Mouse (Mus musculus) limb, embryonic 11.5 days (tissue): ENCODE results near the gene Tbr1. TPM values are rescaled to one million over a fixed set of nuclear protein-coding genes. Genes with fewer than 3 reads are reported as not detected.

Experiments used
- ATAC-seq: fragments of 200-750 bp; cut with Nextera tagmentation; 2 replicates; pipeline ENCODE4 v1.8.0; 2017; ENCODE audit warnings: low read depth; ENCODE audit not compliant: insufficient number of reproducible peaks, low FRiP score, low TSS enrichment
- DNase-seq: peaks from one replicate; pipeline ENCODE4 v3.0.0-alpha.2; 2015; ENCODE audit warnings: low spot score
- H3K27ac ChIP-seq: fragments of 300-500 bp; sonication (generic); replicated peaks from 2 replicates; pipeline ENCODE4 v1.5.1; 2014; ENCODE audit warnings: low read depth, mild to moderate bottlenecking, low read length
- H3K27me3 ChIP-seq: fragments of 300-500 bp; sonication (generic); 2 replicates; pipeline ENCODE4 v1.6.1; 2014; ENCODE audit warnings: mild to moderate bottlenecking, low read length, mixed read lengths; ENCODE audit not compliant: control insufficient read depth, insufficient read depth
- H3K36me3 ChIP-seq: fragments of 300-500 bp; sonication (generic); 2 replicates; pipeline ENCODE4 v1.6.1; 2014; ENCODE audit warnings: mild to moderate bottlenecking, low read length, moderate library complexity, mixed read lengths; ENCODE audit not compliant: control insufficient read depth, insufficient read depth
- H3K4me1 ChIP-seq: fragments of 300-500 bp; sonication (generic); 2 replicates; pipeline ENCODE4 v1.6.1; 2014; ENCODE audit warnings: low read length, mixed read lengths; ENCODE audit not compliant: control insufficient read depth, insufficient read depth
- H3K4me2 ChIP-seq: fragments of 300-500 bp; sonication (generic); 2 replicates; pipeline ENCODE4 v1.6.1; 2014; ENCODE audit warnings: low read depth, mild to moderate bottlenecking, moderate library complexity; ENCODE audit not compliant: severe bottlenecking
- H3K4me3 ChIP-seq: fragments of 300-500 bp; sonication (generic); 2 replicates; pipeline ENCODE4 v1.5.1; 2014; ENCODE audit warnings: low read depth, low read length
- H3K9ac ChIP-seq: fragments of 300-500 bp; sonication (generic); 2 replicates; pipeline ENCODE4 v1.6.1; 2014; ENCODE audit warnings: mild to moderate bottlenecking, low read length
- H3K9me3 ChIP-seq: fragments of 300-500 bp; sonication (generic); 2 replicates; pipeline ENCODE4 v1.6.1; 2016; ENCODE audit warnings: low read length; ENCODE audit not compliant: control insufficient read depth
- WGBS: fragments of 180-500 bp; shearing (Covaris S2); extraction: QIAGEN DNeasy Blood & Tissue Kit; methylation state at CpG from one replicate; pipeline ENCODE4 v1.1.7; 2014; 5-methylcytosine and 5-hydroxymethylcytosine counted together
- polyA plus RNA-seq: library from polyadenylated mRNA; unstranded; fragments of >200 nt; fragmentation: Nextera tagmentation; extraction: Ambion mirVana; gene quantifications from 2 replicates; pipeline ENCODE4 v1.2.1, GENCODE M21; 2014

Gene Tbr1
- polyA plus RNA-seq, 1 experiment from 2014 or later = 0.08 TPM

DNA sequence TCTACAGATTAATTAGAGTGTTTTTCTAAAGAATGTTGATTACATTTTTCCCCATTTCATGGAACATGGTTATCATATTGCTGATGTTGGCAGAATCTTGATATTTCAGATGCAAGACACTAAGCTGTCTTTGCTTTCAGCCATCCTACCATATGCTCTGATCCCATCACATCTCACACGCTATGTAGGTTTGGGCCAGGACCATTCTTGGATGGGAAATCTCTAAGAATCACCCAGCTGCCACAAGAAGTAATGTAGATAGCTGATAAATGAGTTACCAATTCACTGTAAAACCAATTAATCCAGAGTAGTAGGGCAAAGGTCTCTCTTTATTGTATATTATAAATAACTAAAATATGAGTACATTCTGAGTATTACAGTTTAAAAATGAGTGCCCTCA is 4.7 kb upstream of the Tbr1 start:
- WGBS = 92% methylated on average over 1 of the region's 1 CpGs
- 0 out of 2 replicates have a peak, but pooled peaks cover 4% of the 10 kb centered on the region for H3K27me3 ChIP-seq
- no peaks in the 10 kb centered on the region for H3K36me3 ChIP-seq
- H3K27ac ChIP-seq = no peak overlapping the region
- DNase-seq (no peak), ATAC-seq (no peak)
- H3K9me3 ChIP-seq = no peaks in the 10 kb centered on the region
- H3K9ac ChIP-seq = no peak overlapping the region
- no peak overlapping the region for H3K4me3 ChIP-seq
- H3K4me1 ChIP-seq = peaks cover 6% of the 10 kb centered on the region
- H3K4me2 ChIP-seq = no peak overlapping the region

DNA sequence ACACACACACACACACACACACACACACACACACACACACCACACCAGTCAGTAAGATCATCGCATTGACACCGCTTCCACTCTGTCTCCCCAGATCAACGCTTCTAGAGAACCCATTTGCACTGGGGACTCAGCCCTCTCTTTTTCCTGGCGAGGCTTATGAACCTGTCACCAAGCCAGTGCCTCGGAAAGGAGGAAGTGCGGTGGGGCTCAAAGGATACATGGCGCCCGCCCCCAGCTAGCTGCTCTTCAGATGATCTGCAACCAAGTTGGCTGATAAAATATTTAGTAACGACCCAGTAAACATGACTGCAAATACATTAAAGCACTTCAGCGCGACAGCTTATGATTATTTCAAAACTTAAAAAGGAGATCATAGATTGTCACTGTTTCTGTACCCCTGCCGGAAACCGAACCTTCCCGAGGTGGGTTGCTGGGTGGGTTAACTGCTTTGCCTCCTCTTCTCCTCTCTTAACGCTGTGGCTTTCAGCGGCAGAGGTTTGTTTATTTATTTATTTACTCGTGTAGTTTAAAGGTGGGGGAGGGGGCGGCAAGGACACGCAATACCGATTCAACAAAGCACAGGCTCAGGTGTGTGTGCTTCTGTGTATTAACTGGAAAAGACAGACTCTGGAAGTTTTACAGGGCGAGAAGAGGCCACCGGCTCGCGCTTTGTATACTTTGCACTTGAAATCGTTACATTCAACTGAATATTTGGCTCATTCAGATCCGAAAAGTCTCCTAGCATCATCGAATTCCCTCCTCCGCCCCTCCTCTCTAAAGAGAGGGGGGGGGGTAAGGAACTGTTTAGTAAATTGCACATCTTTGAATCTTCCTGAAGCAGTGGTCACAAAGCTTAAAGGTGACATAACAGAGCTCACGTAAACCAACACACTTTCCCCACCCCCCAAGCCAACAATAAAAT is 975 bp downstream of the Tbr1 start:
- peaks cover 32% of the 10 kb centered on the region for H3K27me3 ChIP-seq
- no peak overlapping the region for H3K4me2 ChIP-seq
- DNase-seq (peak; percentile 50), ATAC-seq (no peak)
- no peaks in the 10 kb centered on the region for H3K9me3 ChIP-seq
- no peaks in the 10 kb centered on the region for H3K36me3 ChIP-seq
- 2% methylated on average over 29 of the region's 29 CpGs for WGBS
- no peak overlapping the region for H3K9ac ChIP-seq
- no peak overlapping the region for H3K4me3 ChIP-seq
- H3K27ac ChIP-seq = no peak overlapping the region
- peaks cover 9% of the 10 kb centered on the region for H3K4me1 ChIP-seq

DNA sequence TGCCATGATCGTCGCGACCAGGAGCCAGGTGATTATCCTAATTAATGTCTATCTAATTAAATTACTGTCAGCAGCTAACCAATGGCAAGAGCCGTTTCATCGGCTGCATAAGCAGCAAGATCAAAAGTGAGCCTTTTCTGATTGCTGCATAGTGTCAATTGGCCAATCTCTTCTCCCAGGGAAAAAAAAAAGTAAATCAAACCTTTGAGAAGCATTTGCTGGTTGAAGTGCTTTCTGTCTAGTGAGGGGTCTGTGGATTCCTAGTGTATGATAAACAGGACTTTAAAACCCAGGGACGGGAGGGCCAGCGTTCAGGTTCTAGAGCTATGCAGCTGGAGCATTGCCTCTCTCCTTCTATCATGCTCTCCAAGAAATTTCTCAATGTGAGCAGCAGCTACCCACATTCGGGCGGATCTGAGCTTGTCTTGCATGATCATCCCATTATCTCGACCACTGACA is 1.7 kb downstream of the Tbr1 start:
- H3K4me3 ChIP-seq = no peak overlapping the region
- no peak for DNase-seq
- ATAC-seq = no peak
- no peak overlapping the region for H3K9ac ChIP-seq
- no peaks in the 10 kb centered on the region for H3K9me3 ChIP-seq
- H3K4me1 ChIP-seq = peaks cover 9% of the 10 kb centered on the region
- no peaks in the 10 kb centered on the region for H3K36me3 ChIP-seq
- H3K4me2 ChIP-seq = no peak overlapping the region
- H3K27ac ChIP-seq = no peak overlapping the region
- WGBS = under 1% methylated on average over 10 of the region's 10 CpGs
- H3K27me3 ChIP-seq = peaks cover 33% of the 10 kb centered on the region

DNA sequence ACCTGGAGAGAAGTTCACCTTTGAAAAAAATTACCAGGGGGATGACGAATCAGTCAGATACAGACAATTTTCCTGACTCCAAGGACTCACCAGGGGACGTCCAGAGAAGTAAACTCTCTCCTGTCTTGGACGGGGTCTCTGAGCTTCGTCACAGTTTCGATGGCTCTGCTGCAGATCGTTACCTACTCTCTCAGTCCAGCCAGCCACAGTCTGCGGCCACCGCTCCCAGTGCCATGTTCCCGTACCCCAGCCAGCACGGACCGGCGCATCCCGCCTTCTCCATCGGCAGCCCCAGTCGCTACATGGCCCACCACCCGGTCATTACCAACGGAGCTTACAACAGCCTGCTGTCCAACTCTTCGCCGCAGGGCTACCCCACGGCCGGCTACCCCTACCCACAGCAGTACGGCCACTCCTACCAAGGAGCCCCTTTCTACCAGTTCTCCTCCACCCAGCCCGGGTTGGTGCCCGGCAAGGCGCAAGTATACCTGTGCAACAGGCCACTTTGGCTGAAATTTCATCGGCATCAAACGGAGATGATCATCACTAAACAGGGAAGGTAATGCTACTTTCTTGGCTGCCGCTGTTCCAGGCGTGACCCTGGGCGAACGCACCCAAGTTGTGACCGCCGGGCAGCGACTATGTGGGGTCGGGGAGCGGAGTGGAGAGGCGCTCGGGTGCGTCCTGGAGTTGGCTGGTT is 2.3 kb downstream of the Tbr1 start:
- Histone ChIP-seq H3K4me1 (peaks cover 9% of the 10 kb centered on the region), H3K4me2 (0 out of 2 replicates have a peak overlapping the region, but pooled peaks have one; percentile 11), H3K9me3 (no peaks in the 10 kb centered on the region), H3K27ac (no peak overlapping the region), H3K27me3 (peaks cover 38% of the 10 kb centered on the region), H3K36me3 (no peaks in the 10 kb centered on the region), H3K9ac (no peak overlapping the region), H3K4me3 (no peak overlapping the region; the same call in 1 of the 2 replicates)
- under 1% methylated on average over 39 of the region's 39 CpGs for WGBS
- peak; percentile 73 for DNase-seq
- ATAC-seq = 0 out of 2 replicates have a peak, but pooled peaks have one; percentile 7

DNA sequence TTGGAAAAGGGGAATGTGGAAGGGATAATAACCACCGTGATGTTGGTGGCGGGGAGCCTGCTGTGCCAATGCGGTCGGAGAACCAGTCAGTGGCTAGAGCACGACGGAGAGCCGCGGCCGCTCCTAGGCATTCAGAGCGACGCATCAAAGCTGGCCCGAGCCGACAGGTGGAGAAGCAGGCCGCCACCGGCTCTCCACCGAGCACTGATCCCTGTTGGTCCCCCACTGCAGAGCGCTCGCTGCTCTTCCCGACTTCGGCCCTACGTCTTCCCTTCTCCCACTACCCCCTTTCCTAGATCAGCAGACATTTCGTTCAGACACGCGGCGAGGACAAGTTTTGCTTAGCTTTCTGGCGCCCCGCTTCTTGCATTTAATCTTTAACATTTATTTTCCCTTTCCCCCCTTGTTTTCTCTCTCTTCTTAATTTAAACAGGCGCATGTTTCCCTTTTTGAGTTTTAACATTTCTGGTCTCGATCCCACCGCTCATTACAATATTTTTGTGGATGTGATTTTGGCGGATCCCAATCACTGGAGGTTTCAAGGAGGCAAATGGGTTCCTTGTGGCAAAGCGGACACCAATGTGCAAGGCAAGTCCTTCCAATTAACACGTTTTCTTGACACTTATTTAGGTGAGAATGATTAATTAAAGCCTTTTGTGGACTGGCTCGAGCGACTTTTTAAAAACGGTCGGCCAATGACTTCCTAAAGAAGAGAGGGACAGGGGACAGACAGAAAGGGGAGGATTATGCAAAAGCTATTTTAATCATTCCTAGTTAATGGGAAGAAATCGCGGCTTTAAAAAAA is 3.0 kb downstream of the Tbr1 start:
- no peak overlapping the region for H3K9ac ChIP-seq

DNA sequence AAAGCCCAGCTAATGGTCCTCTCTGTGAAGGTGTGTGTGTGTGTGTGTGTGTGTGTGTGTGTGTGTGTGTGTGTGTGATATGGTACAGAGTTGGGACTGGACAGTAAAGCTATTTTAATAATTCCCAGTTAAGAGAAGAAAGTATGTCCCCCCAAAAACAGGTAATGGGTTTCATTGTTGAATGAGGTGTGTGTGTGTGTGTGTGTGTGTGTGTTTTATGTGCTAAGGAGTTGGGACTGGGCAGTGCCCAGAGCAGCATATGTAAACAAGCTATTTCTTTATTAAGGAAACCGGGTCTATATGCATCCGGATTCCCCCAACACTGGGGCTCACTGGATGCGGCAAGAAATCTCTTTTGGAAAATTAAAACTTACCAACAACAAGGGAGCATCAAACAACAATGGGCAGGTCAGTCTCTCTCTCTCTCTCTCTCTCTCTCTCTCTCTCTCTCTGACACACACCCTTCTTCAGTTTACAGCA is 3.7 kb downstream of the Tbr1 start:
- Histone ChIP-seq H3K4me2 (no peak overlapping the region), H3K4me3 (no peak overlapping the region), H3K27ac (no peak overlapping the region), H3K9ac (no peak overlapping the region), H3K9me3 (no peaks in the 10 kb centered on the region), H3K27me3 (peaks cover 51% of the 10 kb centered on the region), H3K36me3 (no peaks in the 10 kb centered on the region), H3K4me1 (peaks cover 9% of the 10 kb centered on the region)
- no peak for ATAC-seq
- 0% methylated on average over 3 of the region's 3 CpGs for WGBS
- peak; percentile 29 for DNase-seq

More for the DNA sequence above, 3.0 kb downstream of the Tbr1 start:
- Histone ChIP-seq H3K9me3 (no peaks in the 10 kb centered on the region), H3K27me3 (peaks cover 44% of the 10 kb centered on the region), H3K4me2 (0 out of 2 replicates have a peak overlapping the region, but pooled peaks have one; percentile 11), H3K4me1 (peaks cover 9% of the 10 kb centered on the region), H3K4me3 (peak overlapping the region; percentile 3; the same call in 1 of the 2 replicates), H3K36me3 (no peaks in the 10 kb centered on the region), H3K27ac (no peak overlapping the region)
- DNase-seq = peak; percentile 48
- ATAC-seq = no peak
- WGBS = under 1% methylated on average over 39 of the region's 39 CpGs

DNA sequence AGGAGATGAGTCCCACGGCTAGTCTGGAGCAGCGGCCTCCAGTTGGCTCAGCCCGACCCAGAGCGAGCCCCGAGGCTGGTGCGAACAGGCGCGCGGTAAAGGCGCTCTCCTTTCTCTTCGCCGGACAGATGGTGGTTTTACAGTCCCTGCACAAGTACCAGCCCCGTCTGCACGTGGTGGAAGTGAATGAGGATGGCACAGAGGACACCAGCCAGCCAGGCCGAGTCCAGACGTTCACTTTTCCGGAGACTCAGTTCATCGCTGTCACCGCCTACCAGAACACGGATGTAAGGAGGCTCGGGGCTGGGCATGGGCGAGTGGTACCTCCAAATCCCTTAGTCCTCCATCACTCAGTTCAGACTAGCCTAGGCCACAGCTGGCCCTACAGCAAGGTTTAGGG is 4.4 kb downstream of the Tbr1 start:
- H3K9me3 ChIP-seq = no peaks in the 10 kb centered on the region
- no peak overlapping the region for H3K4me3 ChIP-seq
- no peak for ATAC-seq
- no peaks in the 10 kb centered on the region for H3K36me3 ChIP-seq
- H3K4me1 ChIP-seq = peaks cover 9% of the 10 kb centered on the region
- H3K4me2 ChIP-seq = no peak overlapping the region
- peak; percentile 72 for DNase-seq
- WGBS = under 1% methylated on average over 22 of the region's 22 CpGs
- no peak overlapping the region for H3K27ac ChIP-seq
- peaks cover 53% of the 10 kb centered on the region for H3K27me3 ChIP-seq
- no peak overlapping the region for H3K9ac ChIP-seq
